Mouse (Mus musculus) CD4-positive helper T cell, adult 2 months (primary cell): ENCODE results near the gene Atg7.
A peak's percentile ranks its signal among the peaks of the same experiment; 100 is the strongest.

Experiments
- DNase-seq: peaks from one replicate; pipeline ENCODE4 v3.0.0-alpha.2; 2012; ENCODE audit warnings: low read depth, missing footprints, low spot score

Atg7 gene

GRCm38 (mm10) chr6:114814882-114815650 is 172.2 kb downstream of the Atg7 start:
- peak; percentile 32 for DNase-seq

GRCm38 (mm10) chr6:114817948-114818347 is 175.1 kb downstream of the Atg7 start:
- DNase-seq = no peak

GRCm38 (mm10) chr6:114818471-114818870 is 175.6 kb downstream of the Atg7 start:
- no peak for DNase-seq

- DNase-seq = no peak
Measured at GRCm38 (mm10) chr6:114819971-114820481, 177.1 kb downstream of the Atg7 start.

- DNase-seq = no peak
Measured at GRCm38 (mm10) chr6:114821646-114822045, 178.7 kb downstream of the Atg7 start.

- DNase-seq = no peak
Measured at GRCm38 (mm10) chr6:114826889-114827288, 184.0 kb downstream of the Atg7 start.

- DNase-seq = no peak
Measured at GRCm38 (mm10) chr6:114829660-114830438, 187.0 kb downstream of the Atg7 start.

- no peak for DNase-seq
Measured at GRCm38 (mm10) chr6:114831807-114832206, 188.9 kb downstream of the Atg7 start.

- DNase-seq = no peak
Measured at GRCm38 (mm10) chr6:114833058-114833685, 190.3 kb downstream of the Atg7 start.

GRCm38 (mm10) chr6:114833791-114834346 is 191.0 kb downstream of the Atg7 start:
- no peak for DNase-seq

- DNase-seq = no peak
Measured at GRCm38 (mm10) chr6:114835344-114835743, 192.4 kb downstream of the Atg7 start.

- no peak for DNase-seq
Measured at GRCm38 (mm10) chr6:114835752-114836151, 192.9 kb downstream of the Atg7 start.

GRCm38 (mm10) chr6:114836433-114836832 is 193.5 kb downstream of the Atg7 start:
- no peak for DNase-seq

- DNase-seq = no peak
Measured at GRCm38 (mm10) chr6:114838872-114839271, 196.0 kb downstream of the Atg7 start.

GRCm38 (mm10) chr6:114840012-114840411 is 197.1 kb downstream of the Atg7 start:
- DNase-seq = no peak

GRCm38 (mm10) chr6:114842131-114842530 is 199.2 kb downstream of the Atg7 start:
- DNase-seq = no peak

- no peak for DNase-seq
Measured at GRCm38 (mm10) chr6:114842863-114843262, 200.0 kb downstream of the Atg7 start.

GRCm38 (mm10) chr6:114846153-114846772 is 203.4 kb downstream of the Atg7 start:
- DNase-seq = no peak

GRCm38 (mm10) chr6:114847582-114848174 is 204.8 kb downstream of the Atg7 start:
- no peak for DNase-seq

- no peak for DNase-seq
Measured at GRCm38 (mm10) chr6:114848761-114849160, 205.9 kb downstream of the Atg7 start.

- no peak for DNase-seq
Measured at GRCm38 (mm10) chr6:114849787-114850186, 206.9 kb downstream of the Atg7 start.
